ENCODE assay signal across 8 mouse cellular contexts in genomic region chr6:116006731-116007130, GRCm38 (mm10). TPM values are rescaled to one million over a fixed set of nuclear protein-coding genes. Genes with fewer than 3 reads are reported as not detected.
DNase-seq lines count a peak whose midpoint lies in the region; ATAC-seq lines count a peak whose summit lies in the region.

No protein-coding gene starts in this region.

- H3K36me3 ChIP-seq in midbrain, embryonic 10.5 days = no peaks in the 10 kb centered on the region
- no peaks in the 10 kb centered on the region for H3K36me3 ChIP-seq in midbrain, embryonic 13.5 days
- no peaks in the 10 kb centered on the region for H3K36me3 ChIP-seq in embryonic facial prominence, embryonic 10.5 days (replicated peaks)
- H3K36me3 ChIP-seq in heart, embryonic 14.5 days (ENCODE audit: control insufficient read depth, insufficient read depth, low read length) = no peaks in the 10 kb centered on the region
- H3K36me3 ChIP-seq in limb, embryonic 13.5 days = no peaks in the 10 kb centered on the region

- peaks cover 20% of the 10 kb centered on the region; the same call in 1 of the 2 replicates for H3K27me3 ChIP-seq in midbrain, embryonic 10.5 days (ENCODE audit: low read depth, poor library complexity, severe bottlenecking)
- H3K27me3 ChIP-seq in midbrain, embryonic 13.5 days = 0 out of 2 replicates have a peak, but pooled peaks cover 9% of the 10 kb centered on the region
- H3K27me3 ChIP-seq in embryonic facial prominence, embryonic 10.5 days (replicated peaks; ENCODE audit: low read depth, poor library complexity, severe bottlenecking) = peaks cover 24% of the 10 kb centered on the region
- H3K27me3 ChIP-seq in heart, embryonic 14.5 days (ENCODE audit: control insufficient read depth, insufficient read depth, low read length) = no peaks in the 10 kb centered on the region
- H3K27me3 ChIP-seq in limb, embryonic 13.5 days = no peaks in the 10 kb centered on the region

- H3K9ac ChIP-seq in midbrain, embryonic 13.5 days (replicated peaks) = no peak overlapping the region
- H3K9ac ChIP-seq in heart, embryonic 14.5 days (ENCODE audit: low read length) = peak overlapping the region; percentile 21; the same call in 1 of the 2 replicates
- 0 out of 2 replicates have a peak overlapping the region, but pooled peaks have one; percentile 25 for H3K9ac ChIP-seq in limb, embryonic 13.5 days

- H3K4me2 ChIP-seq in midbrain, embryonic 13.5 days (replicated peaks) = no peak overlapping the region
- H3K4me2 ChIP-seq in heart, embryonic 14.5 days (ENCODE audit: low read length) = peak overlapping the region; percentile 8; the same call in 1 of the 2 replicates
- H3K4me2 ChIP-seq in limb, embryonic 13.5 days (replicated peaks) = no peak overlapping the region

- DNase-seq in midbrain, embryonic 10.5 days (ENCODE audit: low spot score) = peak; percentile 22
- DNase-seq in embryonic facial prominence, embryonic 10.5 days (ENCODE audit: low spot score) = peak; percentile 60
- peak; percentile 79 for DNase-seq in skeletal muscle tissue, adult 2 months (ENCODE audit: low read depth, low spot score)
- DNase-seq in layer of hippocampus, postnatal 14 days (ENCODE audit: low spot score in 2 of 2) = no peak
- no peak for DNase-seq in thymus, adult 18-20 months

- 50% methylated on average over 9 of the region's 9 CpGs for WGBS in midbrain, embryonic 10.5 days
- WGBS in midbrain, embryonic 13.5 days = 39% methylated on average over 9 of the region's 9 CpGs
- WGBS in embryonic facial prominence, embryonic 10.5 days = 24% methylated on average over 9 of the region's 9 CpGs
- WGBS in heart, embryonic 14.5 days = 43% methylated on average over 9 of the region's 9 CpGs
- WGBS in limb, embryonic 13.5 days = 44% methylated on average over 9 of the region's 9 CpGs

- H3K27ac ChIP-seq in midbrain, embryonic 10.5 days (replicated peaks) = peak overlapping the region; percentile 66
- H3K27ac ChIP-seq in midbrain, embryonic 13.5 days = no peak overlapping the region
- peak overlapping the region; percentile 74 for H3K27ac ChIP-seq in embryonic facial prominence, embryonic 10.5 days (replicated peaks)
- H3K27ac ChIP-seq in heart, embryonic 14.5 days (replicated peaks in 1 of 2; ENCODE audit: control insufficient read depth in 1 of 2, insufficient read depth in 1 of 2, low read depth in 2 of 2, low read length in 2 of 2) = peak overlapping the region; percentile 68 to 80
- H3K27ac ChIP-seq in limb, embryonic 13.5 days = no peak overlapping the region

- H3K4me1 ChIP-seq in midbrain, embryonic 10.5 days = peaks cover 48% of the 10 kb centered on the region
- 0 out of 2 replicates have a peak, but pooled peaks cover 4% of the 10 kb centered on the region for H3K4me1 ChIP-seq in midbrain, embryonic 13.5 days (replicated peaks)
- peaks cover 52% of the 10 kb centered on the region for H3K4me1 ChIP-seq in embryonic facial prominence, embryonic 10.5 days
- peaks cover 28 to 42% of the 10 kb centered on the region in 2 experiments for H3K4me1 ChIP-seq in heart, embryonic 14.5 days (ENCODE audit: control insufficient read depth in 2 of 2, insufficient read depth in 2 of 2, low read length in 2 of 2)
- peaks cover 21% of the 10 kb centered on the region for H3K4me1 ChIP-seq in limb, embryonic 13.5 days

- ATAC-seq in midbrain, embryonic 13.5 days = no peak
- peak; percentile 57; the same call in 1 of the 2 replicates for ATAC-seq in heart, embryonic 14.5 days (ENCODE audit: insufficient number of reproducible peaks, insufficient read depth, low FRiP score, low read depth)
- ATAC-seq in limb, embryonic 13.5 days (ENCODE audit: low FRiP score, low read depth) = no peak

- no peaks in the 10 kb centered on the region for H3K9me3 ChIP-seq in midbrain, embryonic 10.5 days (replicated peaks)
- no peaks in the 10 kb centered on the region for H3K9me3 ChIP-seq in midbrain, embryonic 13.5 days
- H3K9me3 ChIP-seq in embryonic facial prominence, embryonic 10.5 days = no peaks in the 10 kb centered on the region
- no peaks in the 10 kb centered on the region for H3K9me3 ChIP-seq in heart, embryonic 14.5 days (ENCODE audit: control insufficient read depth, low read length)
- no peaks in the 10 kb centered on the region for H3K9me3 ChIP-seq in limb, embryonic 13.5 days

- H3K4me3 ChIP-seq in midbrain, embryonic 10.5 days = no peak overlapping the region
- no peak overlapping the region for H3K4me3 ChIP-seq in midbrain, embryonic 13.5 days (replicated peaks)
- H3K4me3 ChIP-seq in embryonic facial prominence, embryonic 10.5 days = no peak overlapping the region
- H3K4me3 ChIP-seq in heart, embryonic 14.5 days (ENCODE audit: control insufficient read depth in 1 of 2, insufficient read depth in 1 of 2, low read depth in 1 of 2, low read length in 2 of 2) = no peak overlapping the region
- H3K4me3 ChIP-seq in limb, embryonic 13.5 days = no peak overlapping the region

RNA-seq across cellular contexts. Expression of gene Plxnd1, which starts 11.9 kb away (rescaled TPM):
- polyA plus RNA-seq in midbrain, embryonic 10.5 days (2016; fragmentation: Nextera tagmentation; extraction: Ambion mirVana) = 18.1 and 18.9 TPM in 2 replicates
- polyA plus RNA-seq in midbrain, embryonic 13.5 days (2015; fragmentation: Nextera tagmentation; extraction: Ambion mirVana) = 6.5 and 8.2 TPM in 2 replicates
- polyA plus RNA-seq in embryonic facial prominence, embryonic 10.5 days (2016; fragmentation: Nextera tagmentation; extraction: Ambion mirVana) = 26.8 and 28.1 TPM in 2 replicates
- 58.8 and 68.9 TPM in 2 replicates for polyA plus RNA-seq in heart, embryonic 14.5 days (2014; fragmentation: Nextera tagmentation; extraction: Ambion mirVana)
- 27.6 and 30.0 TPM in 2 replicates for polyA plus RNA-seq in limb, embryonic 13.5 days (2015; fragmentation: Nextera tagmentation; extraction: Ambion mirVana)
- 10 to 100 TPM; 40.9 to 47.9 TPM for total RNA-seq in layer of hippocampus, postnatal 14 days (2021)

Comparison
In these comparisons a context has a peak if more than half of its experiments do, and no peak if none do; other contexts are left out.
1. H3K27ac ChIP-seq: peak in midbrain, embryonic 10.5 days (single experiment), embryonic facial prominence, embryonic 10.5 days (single experiment) and heart, embryonic 14.5 days (2 of 2); none in midbrain, embryonic 13.5 days (single experiment) and limb, embryonic 13.5 days (single experiment).
2. DNase-seq: peak in midbrain, embryonic 10.5 days (single experiment), embryonic facial prominence, embryonic 10.5 days (single experiment) and skeletal muscle tissue, adult 2 months (single experiment); none in layer of hippocampus, postnatal 14 days (0 of 2) and thymus, adult 18-20 months (0 of 2).